Mouse (Mus musculus): ENCODE data around the gene Slc26a11.

Gene Slc26a11

GRCm38 (mm10) chr11:119355443-119356385, at the start of gene Slc26a11, which contains the start of gene Sgsh:
Gene Slc26a11, plus strand, starts transcription at chr11:119355557.
Gene Sgsh, minus strand, starts transcription at chr11:119355536.
- DNase-seq (ENCODE audit: low spot score), result peak; percentile 92

GRCm38 (mm10) chr11:119306762-119307657, 48.3 kb upstream of the Slc26a11 start:
- no peak for DNase-seq (ENCODE audit: low spot score)

- no peak for DNase-seq (ENCODE audit: low spot score)
Measured at GRCm38 (mm10) chr11:119307658-119307867, 47.8 kb upstream of the Slc26a11 start, which contains the start of gene Card14. Gene Card14, plus strand, starts transcription at chr11:119307768.

DNA sequence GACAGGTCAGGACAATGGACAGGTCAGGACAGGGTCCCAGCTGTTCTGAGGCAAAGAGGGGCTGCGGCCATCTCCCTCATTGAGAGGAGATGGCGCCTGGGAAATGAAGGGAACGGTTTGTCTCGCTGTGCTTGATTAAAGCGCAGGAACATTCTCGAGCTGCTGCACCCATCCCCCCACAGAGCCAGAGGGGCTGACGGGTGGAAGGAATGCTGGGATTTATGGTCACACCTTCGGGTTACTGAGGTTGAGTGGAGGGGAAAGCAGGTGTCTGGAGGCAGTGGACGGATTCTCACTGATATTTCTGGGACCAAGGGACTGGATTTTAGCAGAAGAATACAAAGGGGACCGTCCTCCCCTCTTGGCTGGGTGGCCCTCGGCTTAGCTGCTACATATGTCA, 47.4 kb upstream of the Slc26a11 start:
- DNase-seq (ENCODE audit: low spot score), result peak; percentile 10

DNA sequence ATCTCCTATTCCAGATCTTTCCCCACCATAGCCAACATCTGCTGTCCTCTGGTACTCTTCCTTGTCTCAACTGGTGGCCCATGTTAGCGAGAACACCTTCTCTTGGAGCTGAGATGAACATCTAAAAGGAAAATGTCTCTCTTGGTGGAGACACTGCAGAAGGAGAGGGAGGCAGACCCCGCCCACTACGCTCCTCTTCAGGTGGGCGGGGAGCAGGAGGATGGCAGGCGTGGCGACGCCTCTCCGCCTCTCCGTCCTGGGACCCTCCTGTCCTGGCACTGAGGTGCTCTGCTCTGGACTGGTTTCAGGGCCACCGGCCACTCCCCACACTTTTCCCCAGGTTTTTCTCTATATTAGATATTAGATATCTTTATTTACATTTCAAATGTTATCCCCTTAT, 44.7 kb upstream of the Slc26a11 start:
- DNase-seq (ENCODE audit: low spot score), result no peak

DNA sequence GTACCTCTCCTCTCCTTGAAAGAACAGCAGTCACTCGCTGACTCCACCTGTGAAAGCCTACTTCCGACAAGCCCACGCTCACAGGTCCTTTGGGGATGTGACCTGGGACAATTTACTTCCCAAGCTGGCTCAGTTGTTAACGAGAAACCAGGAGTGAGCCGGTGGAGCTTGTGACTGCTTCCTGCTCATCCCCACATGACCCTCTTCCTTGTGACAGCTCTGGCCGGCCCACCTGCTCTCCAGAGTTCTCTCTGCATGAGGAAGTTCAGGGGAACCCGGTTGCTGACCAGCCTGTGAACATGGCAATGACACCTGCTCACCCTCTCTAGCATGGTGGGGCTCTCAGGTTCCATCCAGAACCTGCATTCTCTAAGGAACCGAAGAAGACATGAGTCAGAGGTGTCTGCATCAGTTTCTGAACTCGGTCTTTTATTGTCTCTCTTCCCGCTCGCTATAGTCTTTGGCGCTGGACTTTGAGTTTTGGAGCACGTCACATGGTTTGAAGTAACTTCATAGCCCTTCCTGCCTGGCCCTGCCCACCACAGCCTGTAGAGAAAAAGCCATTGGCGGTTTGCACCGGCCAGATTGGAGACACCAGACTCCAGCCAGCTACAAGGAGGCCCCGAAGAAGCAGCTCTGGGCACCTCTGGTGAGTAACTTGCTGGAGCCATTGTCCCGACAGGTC, 41.0 kb upstream of the Slc26a11 start:
- DNase-seq (ENCODE audit: low spot score), result no peak

- no peak for DNase-seq (ENCODE audit: low spot score)
Measured at GRCm38 (mm10) chr11:119316720-119317119, 38.6 kb upstream of the Slc26a11 start.

GRCm38 (mm10) chr11:119322521-119322920, 32.8 kb upstream of the Slc26a11 start:
- no peak for DNase-seq (ENCODE audit: low spot score)

- no peak for DNase-seq (ENCODE audit: low spot score)
Measured at GRCm38 (mm10) chr11:119325068-119325467, 30.3 kb upstream of the Slc26a11 start.

DNA sequence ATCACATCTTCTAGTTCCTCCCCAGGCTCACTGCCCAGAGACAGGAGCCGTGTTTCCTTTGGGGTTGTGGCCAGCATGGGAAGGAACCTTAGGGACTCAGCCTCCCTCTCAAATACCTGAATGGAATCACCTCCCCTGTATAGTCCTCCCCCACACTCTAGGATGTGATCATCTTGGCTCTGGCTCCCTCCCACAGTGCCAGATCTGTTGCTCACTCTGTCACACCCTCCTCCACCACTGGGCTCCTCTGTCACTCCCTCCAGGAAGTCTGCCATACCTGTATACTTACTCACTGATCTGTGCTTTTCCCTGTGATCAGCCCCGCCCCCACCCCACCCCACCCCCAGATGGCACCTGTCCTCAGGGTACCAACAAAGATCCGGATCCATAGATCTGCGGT, 24.8 kb upstream of the Slc26a11 start:
- no peak for DNase-seq (ENCODE audit: low spot score)

- no peak for DNase-seq (ENCODE audit: low spot score)
Measured at GRCm38 (mm10) chr11:119331970-119332369, 23.4 kb upstream of the Slc26a11 start.

- DNase-seq (ENCODE audit: low spot score), result no peak
Measured at GRCm38 (mm10) chr11:119338271-119339059, 16.9 kb upstream of the Slc26a11 start.

- no peak for DNase-seq (ENCODE audit: low spot score)
Measured at GRCm38 (mm10) chr11:119339179-119339578, 16.2 kb upstream of the Slc26a11 start.

- DNase-seq (ENCODE audit: low spot score), result peak; percentile 92
Measured at GRCm38 (mm10) chr11:119339637-119340036, 15.7 kb upstream of the Slc26a11 start.

DNA sequence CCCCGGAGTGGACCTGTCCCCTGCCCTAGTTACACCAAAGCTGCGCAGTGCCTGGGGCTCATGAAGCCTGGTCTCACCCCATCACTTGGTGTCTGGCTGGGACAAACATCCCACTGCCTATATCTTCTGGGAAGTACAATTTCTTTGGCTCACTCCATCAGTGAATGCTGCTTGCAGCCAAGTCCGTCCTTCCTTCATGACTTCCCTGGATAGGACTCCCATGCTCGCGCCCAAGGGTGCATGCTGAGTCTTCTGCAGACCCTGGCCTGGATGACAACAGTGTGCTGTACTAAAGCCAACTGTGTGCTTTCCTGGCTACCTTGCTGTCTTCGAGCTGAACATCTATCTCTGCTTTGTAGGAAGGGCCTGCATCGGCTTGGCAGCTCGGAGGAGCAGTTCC, 11.2 kb upstream of the Slc26a11 start:
- DNase-seq (ENCODE audit: low spot score), result no peak

- no peak for DNase-seq (ENCODE audit: low spot score)
Measured at GRCm38 (mm10) chr11:119344865-119345264, 10.5 kb upstream of the Slc26a11 start.

GRCm38 (mm10) chr11:119347125-119347524, 8.2 kb upstream of the Slc26a11 start:
- DNase-seq (ENCODE audit: low spot score), result no peak

- no peak for DNase-seq (ENCODE audit: low spot score)
Measured at GRCm38 (mm10) chr11:119352113-119352512, 3.2 kb upstream of the Slc26a11 start.

DNA sequence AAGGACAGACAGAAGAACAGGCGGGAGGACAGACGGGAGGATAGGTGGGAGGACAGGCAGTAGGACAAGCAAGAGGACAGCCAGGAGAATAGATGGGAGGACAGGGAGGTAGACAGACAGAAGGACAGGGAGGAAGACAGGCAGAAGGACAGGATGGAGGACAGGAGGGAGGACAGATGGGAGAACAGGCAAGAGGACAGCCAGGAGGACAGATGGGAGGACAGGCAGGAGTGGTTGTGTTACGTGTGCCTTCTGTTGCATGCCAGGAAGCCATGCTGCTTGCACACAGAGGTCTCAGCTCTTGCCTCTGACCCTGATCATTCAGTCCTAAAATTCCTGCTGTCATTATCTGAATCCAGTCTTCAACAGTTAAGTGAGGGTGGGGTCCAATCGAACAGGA, 1.4 kb upstream of the Slc26a11 start:
- no peak for DNase-seq (ENCODE audit: low spot score)

- peak; percentile 18 for DNase-seq (ENCODE audit: low spot score)
Measured at GRCm38 (mm10) chr11:119354798-119355442, 437 bp upstream of the Slc26a11 start.

DNA sequence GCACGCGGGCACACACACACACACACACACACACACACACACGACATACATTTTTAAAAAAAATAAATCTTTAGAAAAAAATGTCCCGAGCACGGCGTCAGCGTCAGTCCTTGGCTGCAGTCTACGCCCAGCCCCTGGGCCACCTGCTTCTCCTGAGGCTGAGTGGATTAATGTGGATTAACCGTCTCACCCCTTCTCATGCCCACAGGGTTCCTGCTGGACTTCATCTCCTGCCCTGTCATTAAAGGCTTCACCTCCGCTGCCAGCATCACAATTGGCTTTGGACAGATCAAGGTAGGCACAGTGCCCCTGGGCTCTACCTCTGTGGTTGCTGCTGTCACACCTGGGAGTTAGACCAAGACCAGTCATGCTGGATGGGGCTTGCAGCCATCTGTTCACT, 3.7 kb downstream of the Slc26a11 start:
- DNase-seq (ENCODE audit: low spot score), result no peak
